11 mouse cellular contexts compared by ENCODE assay signal in genomic region chr6:34948461-34948860, GRCm38 (mm10). TPM values are rescaled to one million over a fixed set of nuclear protein-coding genes. Genes with fewer than 3 reads are reported as not detected.
A peak's percentile ranks its signal among the peaks of the same experiment; 100 is the strongest.
DNase-seq lines count a peak whose midpoint lies in the region; ATAC-seq lines count a peak whose summit lies in the region.
"Had no signal": no experiment of that assay in that cellular context is flagged by ENCODE, and none has a peak within 500 bp of the region (broad histone marks: within the 10 kb centered on the region; RNA-seq: fewer than 3 reads in every experiment).

No protein-coding gene starts in this region.

- H3K4me2 ChIP-seq in intestine, embryonic 15.5 days (replicated peaks), result peak overlapping the region; percentile 45
- no peak overlapping the region for H3K4me2 ChIP-seq in intestine, embryonic 16.5 days (ENCODE audit: low read depth, low read length)

- H3K9ac ChIP-seq in intestine, embryonic 15.5 days, result no peak overlapping the region
- no peak overlapping the region for H3K9ac ChIP-seq in intestine, embryonic 16.5 days (ENCODE audit: low read depth, low read length)

- intact Hi-C loops in gastrocnemius, postnatal 36 days (cut with DNase I), result no loop called here

- no peaks in the 10 kb centered on the region for H3K4me1 ChIP-seq in intestine, embryonic 15.5 days (replicated peaks)
- no peaks in the 10 kb centered on the region for H3K4me1 ChIP-seq in intestine, embryonic 16.5 days (ENCODE audit: control insufficient read depth, insufficient read depth, low read length)
- peaks cover 19% of the 10 kb centered on the region for H3K4me1 ChIP-seq in limb, embryonic 10.5 days

- no peak for ATAC-seq in intestine, embryonic 15.5 days
- no peak for ATAC-seq in intestine, embryonic 16.5 days

- peak; percentile 77 for DNase-seq in thymus, postnatal 4 days
- DNase-seq in thymus, postnatal 25 days, result no peak
- no peak for DNase-seq in limb, embryonic 10.5 days (ENCODE audit: low spot score)
- peak; percentile 12 for DNase-seq in telencephalon, adult 2 months (ENCODE audit: low read depth, low spot score)
- no peak for DNase-seq in gastrocnemius, postnatal 36 days
- no peak for DNase-seq in cerebellum, postnatal 36 days

- 26% methylated on average over 11 of the region's 11 CpGs for WGBS in intestine, embryonic 15.5 days
- 22% methylated on average over 11 of the region's 11 CpGs for WGBS in intestine, embryonic 16.5 days
- WGBS in limb, embryonic 10.5 days, result 15% methylated on average over 11 of the region's 11 CpGs

- H3K27me3 ChIP-seq in intestine, embryonic 15.5 days (replicated peaks), result no peaks in the 10 kb centered on the region
- H3K27me3 ChIP-seq in intestine, embryonic 16.5 days (replicated peaks; ENCODE audit: control insufficient read depth, insufficient read depth, low read length), result no peaks in the 10 kb centered on the region
- H3K27me3 ChIP-seq in limb, embryonic 10.5 days (ENCODE audit: low read depth, poor library complexity, severe bottlenecking), result peaks cover 28% of the 10 kb centered on the region

- no peaks in the 10 kb centered on the region; the same call in 1 of the 2 replicates for H3K36me3 ChIP-seq in intestine, embryonic 15.5 days
- no peaks in the 10 kb centered on the region for H3K36me3 ChIP-seq in intestine, embryonic 16.5 days (ENCODE audit: control insufficient read depth, insufficient read depth, low read length)
- no peaks in the 10 kb centered on the region for H3K36me3 ChIP-seq in limb, embryonic 10.5 days

- no peak overlapping the region for H3K27ac ChIP-seq in intestine, embryonic 15.5 days
- H3K27ac ChIP-seq in intestine, embryonic 16.5 days (ENCODE audit: low read length), result no peak overlapping the region
- no peak overlapping the region for H3K27ac ChIP-seq in limb, embryonic 10.5 days

- no peaks in the 10 kb centered on the region for H3K9me3 ChIP-seq in intestine, embryonic 15.5 days
- no peaks in the 10 kb centered on the region for H3K9me3 ChIP-seq in intestine, embryonic 16.5 days (ENCODE audit: control insufficient read depth, low read length)
- H3K9me3 ChIP-seq in limb, embryonic 10.5 days (replicated peaks), result no peaks in the 10 kb centered on the region

- H3K4me3 ChIP-seq in intestine, embryonic 15.5 days (replicated peaks), result no peak overlapping the region; the same call in 1 of the 2 replicates
- no peak overlapping the region for H3K4me3 ChIP-seq in intestine, embryonic 16.5 days (ENCODE audit: low read length)
- peak overlapping the region; percentile 28 for H3K4me3 ChIP-seq in limb, embryonic 10.5 days
- H3K4me3 ChIP-seq: erythroblast, embryonic 14.5 days had no signal

RNA-seq across cellular contexts. Expression of gene Stra8, which starts 28.5 kb away (rescaled TPM):
- not detected in 2 replicates for polyA plus RNA-seq in intestine, embryonic 15.5 days (2015; fragmentation: Nextera tagmentation; extraction: Ambion mirVana)
- not detected in 2 replicates for polyA plus RNA-seq in intestine, embryonic 16.5 days (2015; fragmentation: Nextera tagmentation; extraction: Ambion mirVana)
- polyA plus RNA-seq in limb, embryonic 10.5 days (2016; fragmentation: Nextera tagmentation; extraction: Ambion mirVana), result not detected in 2 replicates
- total RNA-seq in gastrocnemius, postnatal 36 days (2021), result not detected
- total RNA-seq: left cerebral cortex, adult 8-10 months; MEL had no signal
- polyA plus RNA-seq: erythroblast, embryonic 14.5 days had no signal

RNA-seq across cellular contexts. Expression of gene Wdr91, which starts 37.8 kb away (rescaled TPM):
- 7.1 and 8.4 TPM in 2 replicates for polyA plus RNA-seq in intestine, embryonic 15.5 days (2015; fragmentation: Nextera tagmentation; extraction: Ambion mirVana)
- polyA plus RNA-seq in intestine, embryonic 16.5 days (2015; fragmentation: Nextera tagmentation; extraction: Ambion mirVana), result 7.2 and 7.5 TPM in 2 replicates
- polyA plus RNA-seq in limb, embryonic 10.5 days (2016; fragmentation: Nextera tagmentation; extraction: Ambion mirVana), result 9.6 and 13.0 TPM in 2 replicates
- total RNA-seq in gastrocnemius, postnatal 36 days (2021), result 1 to 10 TPM; 4.4 to 5.1 TPM

RNA-seq across cellular contexts. Expression of gene Slc23a4, which starts 39.7 kb away (rescaled TPM):
- polyA plus RNA-seq in intestine, embryonic 15.5 days (2015; fragmentation: Nextera tagmentation; extraction: Ambion mirVana), result 8.4 and 9.5 TPM in 2 replicates
- 10.6 and 11.1 TPM in 2 replicates for polyA plus RNA-seq in intestine, embryonic 16.5 days (2015; fragmentation: Nextera tagmentation; extraction: Ambion mirVana)
- polyA plus RNA-seq in limb, embryonic 10.5 days (2016; fragmentation: Nextera tagmentation; extraction: Ambion mirVana), result 0.18 and 0.45 TPM in 2 replicates
- total RNA-seq in gastrocnemius, postnatal 36 days (2021), result not detected
- polyA plus RNA-seq: erythroblast, embryonic 14.5 days had no signal

Comparison
In these comparisons a context has a peak if more than half of its experiments do, and no peak if none do; other contexts are left out.
1. DNase-seq: peak in thymus, postnatal 4 days (single experiment) and telencephalon, adult 2 months (single experiment); none in thymus, postnatal 25 days (single experiment), limb, embryonic 10.5 days (single experiment), gastrocnemius, postnatal 36 days (0 of 2) and cerebellum, postnatal 36 days (0 of 2).